ENCODE assay signal across 32 mouse cellular contexts in the genomic region with DNA sequence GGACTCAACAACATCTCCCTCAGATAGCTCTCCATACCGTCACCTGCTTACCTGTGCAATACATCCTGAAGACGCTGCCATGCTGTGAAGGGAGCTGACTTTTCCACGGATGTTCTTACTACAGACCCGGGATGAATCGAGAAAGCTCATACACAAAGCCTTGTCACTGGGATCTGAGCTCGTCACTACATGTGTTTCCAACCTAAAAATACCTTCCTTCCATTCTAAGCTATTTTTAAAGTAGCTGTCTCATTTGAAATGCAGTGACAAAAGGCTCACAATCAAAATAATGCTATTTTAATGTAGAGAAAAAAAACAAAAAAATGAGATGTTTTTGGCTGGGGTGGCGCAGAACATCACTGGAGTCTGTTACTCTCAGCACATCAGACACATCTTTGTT.
"Had no signal": no experiment of that assay in that cellular context is flagged by ENCODE, and none has a peak within 500 bp of the region (broad histone marks: within the 10 kb centered on the region; RNA-seq: fewer than 3 reads in every experiment).

No protein-coding gene starts in this region.

- H3K27ac ChIP-seq: limb, embryonic 10.5 days; limb, embryonic 12.5 days; limb, embryonic 13.5 days; limb, embryonic 15.5 days; liver, embryonic 12.5 days; liver, embryonic 13.5 days; liver, embryonic 14.5 days; liver, embryonic 15.5 days; lung, embryonic 15.5 days; macrophage; midbrain, embryonic 10.5 days; midbrain, embryonic 12.5 days; midbrain, embryonic 13.5 days; midbrain, embryonic 15.5 days; neural tube, embryonic 12.5 days had no signal

- H3K4me2 ChIP-seq: limb, embryonic 12.5 days; limb, embryonic 13.5 days; limb, embryonic 15.5 days; liver, embryonic 11.5 days; liver, embryonic 12.5 days; liver, embryonic 13.5 days; liver, embryonic 15.5 days; lung, embryonic 14.5 days; lung, embryonic 15.5 days; midbrain, embryonic 11.5 days; midbrain, embryonic 12.5 days; midbrain, embryonic 13.5 days; midbrain, embryonic 15.5 days; neural tube, embryonic 12.5 days had no signal

- H3K9me3 ChIP-seq: limb, embryonic 10.5 days; limb, embryonic 12.5 days; limb, embryonic 13.5 days; limb, embryonic 15.5 days; liver, embryonic 12.5 days; liver, embryonic 13.5 days; liver, embryonic 15.5 days; lung, embryonic 15.5 days; midbrain, embryonic 12.5 days; midbrain, embryonic 15.5 days had no signal

- ATAC-seq: liver, embryonic 12.5 days; liver, postnatal 0 days; lung, postnatal 0 days; midbrain, embryonic 13.5 days; midbrain, embryonic 15.5 days; midbrain, embryonic 16.5 days had no signal

- DNase-seq: left cerebral cortex, postnatal 4 days; liver; liver, embryonic 13.5 days; liver, postnatal 0 days; lung, adult 18-20 months; lung, adult 2 months; lung, embryonic 14.5 days; lung, postnatal 10 days; lung, postnatal 14 days; lung, postnatal 36 days; lung, postnatal 4 days; midbrain, embryonic 14.5 days had no signal

- H3K4me3 ChIP-seq: limb, embryonic 10.5 days; limb, embryonic 12.5 days; limb, embryonic 13.5 days; limb, embryonic 15.5 days; liver, embryonic 12.5 days; liver, embryonic 13.5 days; liver, embryonic 15.5 days; lung, embryonic 15.5 days; megakaryocyte, embryonic 14.5 days; midbrain, embryonic 10.5 days; midbrain, embryonic 12.5 days; midbrain, embryonic 13.5 days; midbrain, embryonic 15.5 days; myocyte; neural tube, embryonic 12.5 days had no signal

- H3K36me3 ChIP-seq: limb, embryonic 10.5 days; limb, embryonic 12.5 days; limb, embryonic 13.5 days; limb, embryonic 15.5 days; liver, embryonic 12.5 days; liver, embryonic 13.5 days; liver, embryonic 15.5 days; lung, embryonic 15.5 days; midbrain, embryonic 10.5 days; midbrain, embryonic 12.5 days; midbrain, embryonic 15.5 days; neural tube, embryonic 12.5 days had no signal

- H3K9ac ChIP-seq: limb, embryonic 12.5 days; limb, embryonic 13.5 days; limb, embryonic 15.5 days; liver, embryonic 12.5 days; liver, embryonic 13.5 days; liver, embryonic 14.5 days; liver, embryonic 15.5 days; liver, postnatal 0 days; lung, embryonic 14.5 days; lung, embryonic 15.5 days; midbrain, embryonic 12.5 days; midbrain, embryonic 13.5 days; midbrain, embryonic 15.5 days; neural tube, embryonic 12.5 days had no signal

- H3K27me3 ChIP-seq: limb, embryonic 12.5 days; limb, embryonic 13.5 days; limb, embryonic 15.5 days; liver, embryonic 12.5 days; liver, embryonic 13.5 days; liver, embryonic 15.5 days; lung, embryonic 15.5 days; megakaryocyte, embryonic 14.5 days; midbrain, embryonic 12.5 days; midbrain, embryonic 13.5 days; midbrain, embryonic 15.5 days; neural tube, embryonic 12.5 days had no signal

- H3K4me1 ChIP-seq: limb, embryonic 10.5 days; limb, embryonic 12.5 days; limb, embryonic 13.5 days; limb, embryonic 15.5 days; liver, embryonic 12.5 days; liver, embryonic 13.5 days; liver, embryonic 15.5 days; lung, embryonic 15.5 days; megakaryocyte, embryonic 14.5 days; midbrain, embryonic 10.5 days; midbrain, embryonic 12.5 days; midbrain, embryonic 15.5 days; neural tube, embryonic 12.5 days had no signal
